Mouse (Mus musculus) midbrain, embryonic 14.5 days (tissue): ENCODE results near the gene Mrps26. TPM values are rescaled to one million over a fixed set of nuclear protein-coding genes. Genes with fewer than 3 reads are reported as not detected.

Experiments
- ATAC-seq: fragments of 200-750 bp; cut with Nextera tagmentation; 2 replicates; pipeline ENCODE4 v1.8.0; 2017; ENCODE audit warnings: moderate number of reproducible peaks, moderate library complexity; ENCODE audit not compliant: low FRiP score, low TSS enrichment
- DNase-seq: peaks from one replicate; pipeline ENCODE4 v3.0.0-alpha.2; 2015
- H3K27ac ChIP-seq: fragments of 300-500 bp; sonication (generic); replicated peaks from 2 replicates; pipeline ENCODE4 v1.5.1; 2014; ENCODE audit warnings: mild to moderate bottlenecking, low read depth, low read length, moderate library complexity
- H3K27me3 ChIP-seq: fragments of 300-500 bp; sonication (generic); 2 replicates; pipeline ENCODE4 v1.6.1; 2014; ENCODE audit warnings: low read length, control low read depth, mixed read lengths; ENCODE audit not compliant: control insufficient read depth, insufficient read depth
- H3K36me3 ChIP-seq: fragments of 300-500 bp; sonication (generic); 2 replicates; pipeline ENCODE4 v1.6.1; 2014; ENCODE audit warnings: low read length, control low read depth; ENCODE audit not compliant: control insufficient read depth, insufficient read depth
- H3K4me1 ChIP-seq: fragments of 300-500 bp; sonication (generic); 2 replicates; pipeline ENCODE4 v1.6.1; 2014; ENCODE audit warnings: mild to moderate bottlenecking, antibody characterized with exemption, low read length, control low read depth; ENCODE audit not compliant: control insufficient read depth, insufficient read depth
- H3K4me2 ChIP-seq: fragments of 300-500 bp; sonication (generic); 2 replicates; pipeline ENCODE4 v1.6.1; 2014; ENCODE audit warnings: mild to moderate bottlenecking, low read length, moderate library complexity
- H3K4me3 ChIP-seq: fragments of 300-500 bp; sonication (generic); replicated peaks from 2 replicates; pipeline ENCODE4 v1.5.1; 2014; ENCODE audit warnings: low read depth, low read length
- H3K9ac ChIP-seq: fragments of 300-500 bp; sonication (generic); replicated peaks from 2 replicates; pipeline ENCODE4 v1.6.1; 2014; ENCODE audit warnings: mild to moderate bottlenecking, low read length, moderate library complexity
- H3K9me3 ChIP-seq: fragments of 300-500 bp; sonication (generic); 2 replicates; pipeline ENCODE4 v1.6.1; 2016; ENCODE audit warnings: low read length, control low read depth, mixed read lengths; ENCODE audit not compliant: control insufficient read depth
- WGBS: fragments of 180-500 bp; shearing (Covaris S2); extraction: QIAGEN DNeasy Blood & Tissue Kit; methylation state at CpG from one replicate; pipeline ENCODE4 v1.1.7; 2014; 5-methylcytosine and 5-hydroxymethylcytosine counted together
- microRNA-seq: library from miRNA; unstranded; fragments of <30 nt; microRNA quantifications from one replicate; pipeline ENCODE4, GENCODE M21; 2016
- polyA plus RNA-seq: library from polyadenylated mRNA; unstranded; fragments of >200 nt; fragmentation: Nextera tagmentation; extraction: Ambion mirVana; gene quantifications from 2 replicates; pipeline ENCODE4 v1.2.1, GENCODE M21; 2014

Mrps26 gene
- polyA plus RNA-seq, 1 experiment from 2014 or later = 98.4 TPM

- Histone ChIP-seq H3K27me3 (no peaks in the 10 kb centered on the region), H3K36me3 (peaks cover 27% of the 10 kb centered on the region), H3K4me2 (no peak overlapping the region), H3K9ac (no peak overlapping the region), H3K27ac (no peak overlapping the region), H3K4me3 (no peak overlapping the region), H3K9me3 (no peaks in the 10 kb centered on the region), H3K4me1 (no peaks in the 10 kb centered on the region)
- DNase-seq (no peak), ATAC-seq (no peak)
- WGBS = 95% methylated on average over 2 of the region's 2 CpGs
Observed at GRCm38 (mm10) chr2:130591016-130591415, 27.5 kb downstream of the Mrps26 start.

- ATAC-seq (no peak), DNase-seq (no peak)
- no peak overlapping the region for H3K4me2 ChIP-seq
- no peaks in the 10 kb centered on the region for H3K4me1 ChIP-seq
- no peaks in the 10 kb centered on the region for H3K9me3 ChIP-seq
- peaks cover 56% of the 10 kb centered on the region for H3K36me3 ChIP-seq
- no peak overlapping the region for H3K9ac ChIP-seq
- WGBS = 93% methylated on average over 1 of the region's 1 CpGs
- H3K4me3 ChIP-seq = no peak overlapping the region
- no peak overlapping the region for H3K27ac ChIP-seq
- H3K27me3 ChIP-seq = no peaks in the 10 kb centered on the region
Observed at GRCm38 (mm10) chr2:130595596-130595995, 32.1 kb downstream of the Mrps26 start.

- H3K36me3 ChIP-seq = peaks cover 64% of the 10 kb centered on the region
- H3K4me1 ChIP-seq = no peaks in the 10 kb centered on the region
- no peak for ATAC-seq
- WGBS = 13% methylated on average over 1 of the region's 1 CpGs
- H3K4me3 ChIP-seq = no peak overlapping the region
- H3K9ac ChIP-seq = no peak overlapping the region
- no peak overlapping the region for H3K27ac ChIP-seq
- H3K4me2 ChIP-seq = no peak overlapping the region
- H3K9me3 ChIP-seq = no peaks in the 10 kb centered on the region
- H3K27me3 ChIP-seq = no peaks in the 10 kb centered on the region
- DNase-seq = peak; percentile 74
Observed at GRCm38 (mm10) chr2:130597601-130598010, 34.1 kb downstream of the Mrps26 start.

GRCm38 (mm10) chr2:130598399-130598798 lies 34.9 kb downstream of the Mrps26 start:
- no peak overlapping the region for H3K4me3 ChIP-seq
- no peaks in the 10 kb centered on the region for H3K4me1 ChIP-seq
- no peaks in the 10 kb centered on the region for H3K27me3 ChIP-seq
- no peak for DNase-seq
- no peak overlapping the region for H3K4me2 ChIP-seq
- 73% methylated on average over 3 of the region's 3 CpGs for WGBS
- ATAC-seq = no peak
- no peak overlapping the region for H3K9ac ChIP-seq
- no peak overlapping the region for H3K27ac ChIP-seq
- H3K9me3 ChIP-seq = no peaks in the 10 kb centered on the region
- peaks cover 70% of the 10 kb centered on the region for H3K36me3 ChIP-seq

- DNase-seq = no peak
- whole genome bisulfite sequencing = 84% methylated on average over 4 of the region's 4 CpGs
- H3K4me1 ChIP-seq = no peaks in the 10 kb centered on the region
- H3K9me3 ChIP-seq = no peaks in the 10 kb centered on the region
- no peaks in the 10 kb centered on the region for H3K27me3 ChIP-seq
- no peak for ATAC-seq
- no peak overlapping the region for H3K4me2 ChIP-seq
- no peak overlapping the region for H3K4me3 ChIP-seq
- H3K27ac ChIP-seq = no peak overlapping the region
- peaks cover 63% of the 10 kb centered on the region for H3K36me3 ChIP-seq
- no peak overlapping the region for H3K9ac ChIP-seq
Observed at GRCm38 (mm10) chr2:130602195-130602594, 38.7 kb downstream of the Mrps26 start.

- DNase-seq = peak; percentile 30
- ATAC-seq = no peak
- no peak overlapping the region for H3K4me2 ChIP-seq
- peaks cover 38% of the 10 kb centered on the region for H3K36me3 ChIP-seq
- H3K27me3 ChIP-seq = no peaks in the 10 kb centered on the region
- WGBS = 69% methylated on average over 3 of the region's 3 CpGs
- H3K27ac ChIP-seq = no peak overlapping the region
- no peaks in the 10 kb centered on the region for H3K4me1 ChIP-seq
- no peak overlapping the region for H3K4me3 ChIP-seq
- H3K9ac ChIP-seq = no peak overlapping the region
- no peaks in the 10 kb centered on the region for H3K9me3 ChIP-seq
Observed at GRCm38 (mm10) chr2:130613091-130613490, 49.5 kb downstream of the Mrps26 start.

Small RNA genes lying within 50 kb of the gene (microRNA-seq; reads per million reads assigned to microRNA genes)
- gene Gm23876 = not detected

Other genes with a start within 250 kb of the Mrps26 start
- 13.0 and 15.3 TPM in 2 replicates for gene Cpxm1, start 166.2 kb upstream of the Mrps26 start, polyA plus RNA-seq
- gene Gm28372, start 158.5 kb upstream of the Mrps26 start, polyA plus RNA-seq = 0.15 TPM in 1 of 2 replicates, not detected in the other
- gene 1700020A23Rik, start 158.5 kb upstream of the Mrps26 start, polyA plus RNA-seq = not detected in 2 replicates
- not detected in 2 replicates for gene Tmem239, start 157.3 kb upstream of the Mrps26 start, polyA plus RNA-seq
- gene Vps16, start 139.4 kb upstream of the Mrps26 start, polyA plus RNA-seq = 88.2 and 88.6 TPM in 2 replicates
- 10.1 and 15.1 TPM in 2 replicates for gene Pced1a, start 139.0 kb upstream of the Mrps26 start, polyA plus RNA-seq
- gene Ptpra, start 113.5 kb upstream of the Mrps26 start, polyA plus RNA-seq = 119 and 156 TPM in 2 replicates
- gene Oxt, start 12.4 kb downstream of the Mrps26 start, polyA plus RNA-seq = 0.59 TPM in 1 of 2 replicates, not detected in the other
- gene Avp, start 18.8 kb downstream of the Mrps26 start, polyA plus RNA-seq = 0.70 TPM in 1 of 2 replicates, not detected in the other
- 7.4 and 13.8 TPM in 2 replicates for gene Fastkd5, start 66.3 kb downstream of the Mrps26 start, polyA plus RNA-seq
- gene Ubox5, start 66.3 kb downstream of the Mrps26 start, polyA plus RNA-seq = 10.6 and 13.0 TPM in 2 replicates
- gene Lzts3, start 79.1 kb downstream of the Mrps26 start, polyA plus RNA-seq = 3.4 and 9.1 TPM in 2 replicates
- 50.5 and 56.1 TPM in 2 replicates for gene Ddrgk1, start 100.9 kb downstream of the Mrps26 start, polyA plus RNA-seq
- 122 and 135 TPM in 2 replicates for gene Itpa, start 103.9 kb downstream of the Mrps26 start, polyA plus RNA-seq
- 0.49 and 0.51 TPM in 2 replicates for gene Slc4a11, start 133.8 kb downstream of the Mrps26 start, polyA plus RNA-seq